Mouse (Mus musculus) forebrain, embryonic 15.5 days (tissue): ENCODE results near the gene Ncoa6. TPM values are rescaled to one million over a fixed set of nuclear protein-coding genes. Genes with fewer than 3 reads are reported as not detected.

Source experiments
- ATAC-seq: fragments of 200-750 bp; cut with Nextera tagmentation; replicated peaks from 2 replicates; pipeline ENCODE4 v1.8.0; 2017; ENCODE audit warnings: mild to moderate bottlenecking, moderate TSS enrichment, moderate library complexity
- H3K27ac ChIP-seq: fragments of 300-500 bp; sonication (generic); replicated peaks from 2 replicates; pipeline ENCODE4 v1.5.1; 2015; ENCODE audit warnings: mild to moderate bottlenecking, inconsistent platforms
- H3K27me3 ChIP-seq: fragments of 300-500 bp; sonication (generic); 2 replicates; pipeline ENCODE4 v1.6.1; 2015; ENCODE audit warnings: inconsistent platforms
- H3K36me3 ChIP-seq: fragments of 300-500 bp; sonication (generic); 2 replicates; pipeline ENCODE4 v1.6.1; 2015; ENCODE audit warnings: mild to moderate bottlenecking, inconsistent platforms
- H3K4me1 ChIP-seq: fragments of 300-500 bp; sonication (generic); 2 replicates; pipeline ENCODE4 v1.6.1; 2015; ENCODE audit warnings: inconsistent platforms
- H3K4me2 ChIP-seq: fragments of 300-500 bp; sonication (generic); replicated peaks from 2 replicates; pipeline ENCODE4 v1.6.1; 2015; ENCODE audit warnings: mild to moderate bottlenecking, inconsistent platforms
- H3K4me3 ChIP-seq: fragments of 300-500 bp; sonication (generic); 2 replicates; pipeline ENCODE4 v1.5.1; 2015; ENCODE audit warnings: mild to moderate bottlenecking, inconsistent platforms
- H3K9ac ChIP-seq: fragments of 300-500 bp; sonication (generic); replicated peaks from 2 replicates; pipeline ENCODE4 v1.6.1; 2015; ENCODE audit warnings: mild to moderate bottlenecking, inconsistent platforms
- H3K9me3 ChIP-seq: fragments of 300-500 bp; sonication (generic); 2 replicates; pipeline ENCODE4 v1.6.1; 2016; ENCODE audit warnings: inconsistent platforms
- WGBS: fragments of 180-500 bp; shearing (Covaris S2); methylation state at CpG from one replicate; pipeline ENCODE4 v1.1.7; 2015; ENCODE audit warnings: mixed read lengths; 5-methylcytosine and 5-hydroxymethylcytosine counted together
- polyA plus RNA-seq: library from polyadenylated mRNA; unstranded; fragments of >200 nt; fragmentation: Nextera tagmentation; extraction: Ambion mirVana; gene quantifications from 2 replicates; pipeline ENCODE4 v1.2.1, GENCODE M21; 2015

Gene Ncoa6
- 28.1 and 28.8 TPM in 2 replicates for polyA plus RNA-seq

DNA sequence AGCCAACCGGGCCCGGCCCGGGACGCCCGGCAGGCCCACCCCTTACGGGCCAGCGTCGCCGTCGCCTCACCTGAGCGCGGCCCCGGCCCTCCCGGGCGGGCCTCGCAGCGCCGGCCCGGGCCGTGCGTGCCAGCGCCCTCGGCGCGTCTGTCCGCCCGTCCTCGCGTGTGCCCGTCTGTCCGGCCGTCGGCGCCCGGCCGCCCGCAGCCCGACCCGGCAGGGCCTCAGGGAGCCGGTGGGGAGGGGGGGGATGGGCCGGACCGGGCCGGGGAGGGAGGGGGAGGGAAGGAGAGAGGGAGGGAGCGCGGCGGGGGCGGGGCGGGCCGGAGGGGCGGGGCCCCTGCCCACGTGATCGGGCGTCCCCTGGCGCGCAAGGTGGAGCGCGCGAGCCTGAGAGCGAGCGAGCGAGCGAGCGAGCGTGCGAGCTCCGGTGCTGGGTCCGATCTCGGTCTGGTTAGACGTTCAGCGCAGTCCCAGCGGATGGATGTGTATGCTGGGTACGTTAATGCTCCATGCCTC, at the start of gene Ncoa6:
Ncoa6 (minus strand) TSS at position 325 of the 519 bp plus-strand sequence.
- Histone ChIP-seq H3K4me1 (peaks cover 33% of the 10 kb centered on the region), H3K4me2 (peak within 1 kb of the TSS; percentile 75), H3K27me3 (no peaks in the 10 kb centered on the region), H3K9ac (peak within 1 kb of the TSS; percentile 93), H3K36me3 (no peaks in the 10 kb centered on the region), H3K27ac (peak within 1 kb of the TSS; percentile 91), H3K9me3 (no peaks in the 10 kb centered on the region), H3K4me3 (peak within 1 kb of the TSS; percentile 78)
- ATAC-seq, result peak; percentile 83
- 1% methylated on average over 51 of the region's 72 CpGs for WGBS

DNA sequence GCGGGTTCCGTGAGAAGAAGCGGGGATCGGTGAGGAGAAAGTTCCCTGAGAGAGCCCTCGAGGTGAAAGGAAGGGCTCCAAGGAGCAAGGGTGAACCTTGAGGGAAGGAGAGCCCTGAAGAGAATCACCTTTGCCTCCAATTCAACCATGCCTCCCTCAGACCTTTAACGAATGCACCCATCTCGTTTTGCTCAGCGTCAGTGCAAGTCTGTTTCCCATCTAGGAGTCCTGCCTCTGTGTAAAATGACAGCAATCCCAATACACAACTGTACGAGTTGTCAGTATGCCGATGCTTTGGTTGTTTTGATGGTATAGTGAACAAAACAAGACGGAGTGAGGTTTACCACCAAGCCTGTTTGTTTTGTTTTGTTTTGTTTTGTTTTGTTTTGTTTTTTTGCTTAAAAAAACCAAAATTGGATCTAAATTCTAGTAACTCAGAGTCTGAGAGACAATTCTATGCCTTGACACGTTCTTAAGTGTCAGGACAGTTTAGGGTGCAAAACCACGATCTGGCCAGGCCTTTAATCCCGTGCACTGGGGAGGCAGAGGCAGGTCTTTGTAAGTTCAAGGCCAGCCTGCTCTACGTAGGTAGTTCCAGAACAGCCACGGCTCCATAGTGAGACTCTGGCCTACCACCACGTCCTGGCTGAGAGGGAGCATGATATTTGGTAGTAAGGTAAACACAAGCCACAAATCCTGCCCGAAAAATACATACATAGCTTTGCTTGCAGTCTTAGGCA, 45.0 kb upstream of the Ncoa6 start:
- peak overlapping the region; percentile 80; the same call in 1 of the 2 replicates for H3K27ac ChIP-seq

DNA sequence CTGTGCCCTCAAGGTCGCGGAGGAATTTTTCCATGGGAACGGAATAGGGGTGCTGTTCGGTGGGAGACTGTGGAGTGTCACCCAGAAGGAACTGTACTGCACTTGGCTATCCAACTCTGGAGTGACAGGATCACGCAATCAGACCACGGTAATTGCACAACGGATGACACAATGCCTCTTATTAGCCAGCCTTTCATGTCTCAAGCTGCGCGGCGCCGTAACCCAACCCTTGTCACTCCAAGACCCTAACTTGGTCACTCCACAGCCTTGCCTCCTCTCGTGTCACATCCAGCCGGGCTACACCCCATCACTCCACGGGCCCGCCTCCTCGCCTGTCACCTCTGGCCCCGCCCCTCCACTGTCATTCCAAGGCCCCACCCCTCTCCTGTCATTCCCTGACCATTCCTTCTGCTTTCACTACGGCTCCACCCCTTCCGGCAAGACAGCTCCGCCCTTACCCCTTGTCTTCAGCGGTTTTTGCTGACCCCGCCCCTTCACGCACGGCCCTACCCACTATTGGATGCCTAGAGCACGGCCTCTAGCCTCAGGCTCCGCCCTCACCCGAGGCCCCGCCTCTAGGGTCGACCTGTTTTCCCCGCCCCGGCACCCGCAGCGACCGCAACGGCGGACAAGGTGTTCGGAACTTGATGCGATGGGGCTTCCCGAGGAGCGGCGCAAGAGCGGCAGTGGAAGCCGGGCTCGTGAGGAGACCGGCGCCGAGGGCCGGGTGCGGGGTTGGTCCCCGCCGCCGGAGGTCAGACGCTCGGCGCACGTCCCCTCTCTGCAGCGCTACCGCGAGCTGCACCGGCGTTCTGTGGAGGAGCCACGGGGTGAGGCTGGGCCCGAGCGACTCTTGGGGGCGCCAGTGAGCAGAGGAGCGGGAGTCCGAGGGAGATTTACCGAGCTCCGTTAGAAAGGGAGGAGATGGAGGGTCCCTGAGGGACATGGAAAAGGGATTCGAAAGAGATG, 44.0 kb upstream of the Ncoa6 start, which contains the start of the genes Acss2 and Ggt7:
Acss2 (plus strand) TSS at position 494 of the 969 bp plus-strand sequence.
Ggt7 (minus strand) TSS at position 783 of the 969 bp plus-strand sequence.
- Histone ChIP-seq H3K27me3 (no peaks in the 10 kb centered on the region), H3K4me1 (peaks cover 29% of the 10 kb centered on the region), H3K4me2 (peak within 1 kb of the TSS; percentile 67), H3K4me3 (peak within 1 kb of the TSS; percentile 82), H3K9me3 (no peaks in the 10 kb centered on the region), H3K27ac (peak within 1 kb of the TSS; percentile 80), H3K36me3 (no peaks in the 10 kb centered on the region), H3K9ac (peak within 1 kb of the TSS; percentile 67)
- ATAC-seq, result peak; percentile 98
- WGBS, result 3% methylated on average over 70 of the region's 70 CpGs

More for the DNA sequence above, 45.0 kb upstream of the Ncoa6 start:
- Histone ChIP-seq H3K4me2 (peak overlapping the region; percentile 67), H3K9ac (peak overlapping the region; percentile 67), H3K27me3 (no peaks in the 10 kb centered on the region), H3K4me3 (peak overlapping the region; percentile 82), H3K9me3 (no peaks in the 10 kb centered on the region), H3K4me1 (peaks cover 20% of the 10 kb centered on the region), H3K36me3 (no peaks in the 10 kb centered on the region)
- ATAC-seq, result no peak
- WGBS, result 23% methylated on average over 18 of the region's 18 CpGs

DNA sequence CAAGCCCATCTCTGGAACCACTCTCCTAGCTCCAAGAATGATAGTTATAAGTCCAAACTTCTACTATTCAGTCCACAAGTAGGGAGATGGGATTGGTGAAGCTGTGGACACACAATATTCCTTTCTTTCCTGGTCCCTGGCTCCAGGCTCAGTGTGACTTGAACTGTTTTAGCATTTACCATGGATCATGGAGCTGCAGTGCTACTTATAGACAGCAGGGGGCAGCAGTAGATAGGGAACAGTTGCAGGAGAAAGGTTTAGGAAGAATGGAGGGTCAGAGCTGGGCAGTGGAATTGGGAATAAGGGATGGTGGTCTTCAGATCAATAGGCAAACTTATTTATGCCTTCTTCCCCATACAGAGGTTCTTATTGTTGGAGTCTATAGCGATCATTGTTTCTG, 42.2 kb upstream of the Ncoa6 start:
- H3K9me3 ChIP-seq, result no peaks in the 10 kb centered on the region
- H3K27ac ChIP-seq, result no peak overlapping the region
- peaks cover 35% of the 10 kb centered on the region for H3K4me1 ChIP-seq
- H3K4me3 ChIP-seq, result no peak overlapping the region
- no peaks in the 10 kb centered on the region for H3K36me3 ChIP-seq
- no peak for ATAC-seq
- no peaks in the 10 kb centered on the region for H3K27me3 ChIP-seq
- 4% methylated on average over 1 of the region's 1 CpGs for WGBS
- no peak overlapping the region for H3K4me2 ChIP-seq
- no peak overlapping the region for H3K9ac ChIP-seq

DNA sequence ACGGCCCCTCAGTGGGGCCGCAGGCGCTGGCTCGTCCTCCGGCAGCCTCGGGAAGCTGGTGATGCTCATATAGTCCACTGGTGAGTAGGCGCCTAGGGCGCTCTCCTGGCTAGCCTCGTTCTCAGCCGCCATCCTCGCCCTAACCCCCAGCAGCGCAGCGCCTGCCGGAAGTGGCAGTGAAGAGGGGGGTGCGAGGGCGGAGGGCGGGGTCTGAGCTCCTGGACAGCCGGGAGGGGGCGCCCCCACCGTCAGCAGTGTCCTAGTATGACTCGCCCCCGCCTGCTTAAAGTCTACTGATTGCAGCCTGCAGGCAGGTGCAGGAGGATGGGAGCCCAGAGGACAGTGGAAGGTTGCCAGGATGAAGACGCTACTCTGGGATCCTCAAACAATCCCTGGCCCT, 41.0 kb upstream of the Ncoa6 start:
- peak overlapping the region; percentile 91 for H3K9ac ChIP-seq
- H3K36me3 ChIP-seq, result no peaks in the 10 kb centered on the region
- peaks cover 35% of the 10 kb centered on the region for H3K4me1 ChIP-seq
- H3K4me2 ChIP-seq, result peak overlapping the region; percentile 77
- H3K27me3 ChIP-seq, result no peaks in the 10 kb centered on the region
- peak overlapping the region; percentile 71 for H3K27ac ChIP-seq
- WGBS, result 1% methylated on average over 23 of the region's 23 CpGs
- peak; percentile 38 for ATAC-seq
- H3K9me3 ChIP-seq, result no peaks in the 10 kb centered on the region
- H3K4me3 ChIP-seq, result peak overlapping the region; percentile 68

DNA sequence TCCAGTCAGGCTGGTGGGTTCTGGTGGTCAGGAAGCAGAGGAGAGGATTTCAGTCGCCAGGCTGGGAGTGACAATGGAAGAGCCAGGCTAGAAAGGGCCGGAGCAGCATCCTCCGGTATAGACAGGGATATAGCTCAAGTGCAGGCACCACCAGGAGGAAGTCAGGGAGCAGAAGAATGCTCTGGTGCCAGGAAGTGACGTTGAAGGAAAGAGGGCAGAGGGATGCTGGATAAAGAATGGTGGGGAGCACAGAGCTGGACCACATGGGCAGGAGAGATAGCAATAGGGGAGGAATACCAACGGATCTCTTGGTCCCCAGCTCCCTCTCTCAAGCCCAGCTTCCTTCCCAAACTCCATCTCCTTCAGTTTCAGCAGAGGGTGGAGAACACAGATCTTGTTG, 39.8 kb upstream of the Ncoa6 start:
- H3K36me3 ChIP-seq, result no peaks in the 10 kb centered on the region
- H3K4me2 ChIP-seq, result peak overlapping the region; percentile 77
- WGBS, result 60% methylated on average over 5 of the region's 5 CpGs
- no peaks in the 10 kb centered on the region for H3K27me3 ChIP-seq
- H3K4me3 ChIP-seq, result peak overlapping the region; percentile 68
- no peak overlapping the region for H3K27ac ChIP-seq
- H3K9me3 ChIP-seq, result no peaks in the 10 kb centered on the region
- no peak for ATAC-seq
- H3K4me1 ChIP-seq, result peaks cover 30% of the 10 kb centered on the region
- peak overlapping the region; percentile 91 for H3K9ac ChIP-seq

DNA sequence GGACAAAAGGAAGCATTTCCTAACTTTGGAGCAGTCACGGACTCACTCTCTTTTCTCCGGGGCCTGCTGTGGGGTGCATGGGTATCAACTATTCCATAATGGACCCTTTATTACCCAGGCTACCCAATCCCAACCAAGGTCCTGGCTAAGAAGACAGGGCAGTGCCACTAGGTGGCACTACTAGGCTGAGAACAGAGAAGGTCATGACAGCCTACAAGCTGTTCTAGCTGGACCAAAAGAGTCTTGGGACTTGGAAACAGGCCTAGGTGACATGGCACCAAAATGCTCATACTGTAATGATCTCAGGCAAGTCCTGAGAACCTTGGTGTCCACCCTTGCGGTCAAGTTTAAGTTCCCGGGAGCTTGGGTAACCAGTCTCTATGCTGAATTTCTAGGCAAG, 38.8 kb upstream of the Ncoa6 start:
- no peaks in the 10 kb centered on the region for H3K9me3 ChIP-seq
- peaks cover 38% of the 10 kb centered on the region for H3K4me1 ChIP-seq
- no peaks in the 10 kb centered on the region for H3K27me3 ChIP-seq
- no peaks in the 10 kb centered on the region for H3K36me3 ChIP-seq
- H3K4me2 ChIP-seq, result no peak overlapping the region
- H3K4me3 ChIP-seq, result no peak overlapping the region
- no peak overlapping the region for H3K27ac ChIP-seq
- WGBS, result 57% methylated on average over 4 of the region's 4 CpGs
- no peak for ATAC-seq
- H3K9ac ChIP-seq, result no peak overlapping the region

DNA sequence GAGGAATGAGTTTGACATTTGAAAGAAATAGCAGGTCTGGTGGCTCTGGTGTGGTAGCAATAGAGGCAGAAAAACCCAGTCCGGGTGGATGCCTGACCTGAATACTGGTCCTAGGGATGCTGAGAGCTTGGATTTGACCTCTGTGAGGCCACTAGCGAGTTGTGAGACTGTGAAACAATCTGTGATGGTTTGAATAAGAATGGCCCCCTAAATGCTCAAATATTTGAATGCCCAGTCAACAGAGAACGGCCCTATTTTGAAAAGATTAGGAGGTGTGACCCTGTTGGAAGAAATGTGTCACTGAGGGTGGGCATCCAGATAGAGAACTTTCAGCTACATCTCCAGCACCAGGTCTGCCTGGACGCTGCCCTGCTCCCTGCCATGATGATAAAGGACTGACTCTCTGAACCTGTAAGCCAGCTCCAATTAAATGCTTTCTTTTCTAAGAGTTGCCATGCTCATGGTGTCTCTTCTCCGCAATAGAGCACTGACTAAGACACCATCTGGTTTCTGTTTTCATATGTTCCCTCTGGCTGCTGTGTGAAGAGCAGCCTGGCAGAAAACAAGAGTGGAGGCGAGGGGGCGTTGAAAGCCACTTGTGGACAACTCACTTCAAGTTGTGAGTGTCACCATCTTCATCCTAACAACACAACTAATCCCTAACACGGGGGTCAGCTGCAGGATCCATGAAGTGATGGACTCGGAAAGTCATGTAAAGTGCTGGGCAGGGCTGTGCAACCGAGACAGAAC, 34.2 kb upstream of the Ncoa6 start:
- ATAC-seq, result no peak
- no peaks in the 10 kb centered on the region for H3K9me3 ChIP-seq
- no peaks in the 10 kb centered on the region for H3K27me3 ChIP-seq
- no peak overlapping the region for H3K9ac ChIP-seq
- peaks cover 26% of the 10 kb centered on the region for H3K4me1 ChIP-seq
- peaks cover 12% of the 10 kb centered on the region for H3K36me3 ChIP-seq
- no peak overlapping the region for H3K4me2 ChIP-seq
- no peak overlapping the region for H3K27ac ChIP-seq
- 69% methylated on average over 10 of the region's 10 CpGs for WGBS
- H3K4me3 ChIP-seq, result no peak overlapping the region

DNA sequence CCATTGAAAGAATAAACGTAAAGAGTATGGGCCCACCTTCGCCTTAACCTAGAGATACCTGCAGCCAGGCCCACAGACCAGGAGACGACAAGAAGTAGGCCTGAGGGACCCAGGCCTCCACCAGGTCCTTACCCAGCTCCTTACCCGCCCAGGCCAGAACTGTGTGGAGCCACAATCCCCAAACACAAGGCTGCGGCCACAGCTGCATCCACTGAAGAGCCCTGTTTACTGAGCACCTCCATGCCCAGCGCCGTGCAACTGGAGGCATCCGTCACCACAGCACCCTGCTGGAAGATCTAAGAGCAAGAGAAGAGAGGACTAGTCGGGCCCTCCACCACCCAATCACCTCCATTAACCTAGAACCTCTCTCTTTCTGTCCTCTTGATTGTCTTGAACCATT, 32.1 kb upstream of the Ncoa6 start:
- H3K9me3 ChIP-seq, result no peaks in the 10 kb centered on the region
- H3K9ac ChIP-seq, result no peak overlapping the region
- no peaks in the 10 kb centered on the region for H3K27me3 ChIP-seq
- WGBS, result 96% methylated on average over 9 of the region's 9 CpGs
- no peak for ATAC-seq
- H3K27ac ChIP-seq, result no peak overlapping the region
- no peak overlapping the region for H3K4me3 ChIP-seq
- peaks cover 24% of the 10 kb centered on the region for H3K36me3 ChIP-seq
- no peak overlapping the region for H3K4me2 ChIP-seq
- peaks cover 19% of the 10 kb centered on the region for H3K4me1 ChIP-seq

DNA sequence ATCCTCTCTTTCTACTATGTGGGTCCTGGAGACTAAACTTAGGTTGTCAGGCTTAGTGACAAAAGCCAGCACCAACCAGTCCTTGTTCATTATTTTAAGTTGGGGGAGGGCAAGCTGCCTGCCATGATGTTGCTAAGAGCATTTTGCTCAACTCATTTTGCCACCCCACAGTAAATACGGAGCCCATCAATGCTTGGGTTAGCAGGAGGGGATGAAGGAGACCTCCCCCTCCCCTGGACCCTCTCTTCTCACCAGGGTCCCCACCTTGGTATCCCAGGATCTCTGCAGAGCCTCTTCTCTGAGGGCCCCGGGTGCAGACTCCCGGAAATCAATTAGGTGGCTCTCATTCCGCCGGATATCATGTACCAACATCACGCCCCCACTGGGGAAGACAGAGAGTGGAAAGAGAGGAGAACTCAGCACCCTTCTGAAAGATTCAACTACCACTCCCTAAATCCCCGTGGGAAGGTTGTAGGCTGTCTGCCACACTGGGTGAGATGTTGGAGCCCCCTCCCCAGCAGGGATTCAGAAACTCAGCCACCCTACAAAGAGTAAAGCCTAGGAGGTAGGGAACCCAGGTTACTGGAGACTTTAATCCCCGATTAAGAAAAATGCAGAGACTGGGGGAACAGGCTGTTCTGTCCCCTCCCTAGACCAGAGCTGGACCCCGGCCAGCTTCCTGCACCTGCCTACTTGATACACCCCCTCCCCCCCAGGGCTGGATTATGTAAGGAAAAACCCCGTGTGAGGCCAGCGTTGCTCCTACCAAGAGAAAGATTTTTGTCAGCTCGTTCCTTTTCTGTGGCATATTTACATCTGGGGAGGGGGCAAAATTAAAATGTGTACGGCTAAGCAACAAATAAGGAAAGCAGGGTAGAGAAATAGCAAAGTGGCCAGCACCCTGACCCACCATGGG, 31.0 kb upstream of the Ncoa6 start:
- no peaks in the 10 kb centered on the region for H3K27me3 ChIP-seq
- peaks cover 34% of the 10 kb centered on the region for H3K36me3 ChIP-seq
- no peak for ATAC-seq
- WGBS, result 42% methylated on average over 13 of the region's 13 CpGs
- peaks cover 19% of the 10 kb centered on the region for H3K4me1 ChIP-seq
- no peak overlapping the region for H3K4me3 ChIP-seq
- no peak overlapping the region for H3K9ac ChIP-seq
- H3K27ac ChIP-seq, result no peak overlapping the region
- H3K4me2 ChIP-seq, result no peak overlapping the region
- no peaks in the 10 kb centered on the region for H3K9me3 ChIP-seq
